Mouse (Mus musculus): ENCODE data around the gene Fam205a1.
"Not testable (repeated sequence)": the region's sequence is repeated elsewhere in the genome, so short reads cannot be mapped to it uniquely, and the experiment has no call there.

GRCm38 (mm10) chr4:42856671-42857070 lies 3.0 kb upstream of the Fam205a1 start, which contains the start of gene Gm12394:
- TF ChIP-seq CTCF (IDR thresholded peaks at IDR 0.05; ENCODE audit: control insufficient read depth, insufficient read depth, insufficient replicate concordance, low read depth, low read length); POLR2A (IDR thresholded peaks at IDR 0.05; ENCODE audit: control insufficient read depth, low read depth, low read length): not testable (repeated sequence)

Measured in testis, adult 2 months (tissue).